9 mouse cellular contexts compared by ENCODE assay signal in the genomic region with DNA sequence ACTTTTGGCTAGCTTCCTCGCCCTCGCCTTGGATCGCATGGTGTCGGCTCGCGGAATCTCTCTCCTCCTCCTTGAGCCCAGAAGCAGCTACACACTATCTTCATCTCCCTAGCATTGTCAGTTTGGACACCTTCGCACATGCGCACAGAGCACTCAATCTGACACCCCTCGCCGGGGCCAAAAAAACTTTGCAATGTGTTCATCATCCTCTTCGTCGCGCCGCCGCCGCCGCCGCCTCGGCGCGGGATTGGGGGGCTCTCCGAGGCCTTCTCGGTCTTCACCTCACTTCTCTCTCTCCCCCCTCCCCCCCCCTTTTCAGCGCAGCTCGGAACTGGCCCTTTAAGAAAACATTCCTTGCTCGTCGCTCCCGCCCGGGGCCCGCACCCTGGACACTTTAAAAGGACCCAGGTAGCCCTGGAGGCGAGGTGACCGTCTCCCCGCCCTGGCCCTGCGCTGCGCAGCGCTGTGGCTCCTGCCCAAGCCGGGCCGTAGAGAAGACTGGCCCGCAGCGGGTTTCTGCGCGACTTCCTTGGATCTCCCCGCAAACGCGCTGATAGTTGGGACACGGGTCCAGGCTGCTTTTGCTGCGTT. TPM values are rescaled to one million over a fixed set of nuclear protein-coding genes. Genes with fewer than 3 reads are reported as not detected.
DNase-seq lines count a peak whose midpoint lies in the region; ATAC-seq and TF ChIP-seq lines count a peak whose summit lies in the region.
"Had no signal": no experiment of that assay in that cellular context is flagged by ENCODE, and none has a peak within 500 bp of the region (broad histone marks: within the 10 kb centered on the region; RNA-seq: fewer than 3 reads in every experiment).

Gene Prdm16 (minus strand): TSS at position 153 of the 591 bp plus-strand sequence.

- H3K4me3 ChIP-seq in gastrocnemius, adult 2 months, result peak within 1 kb of the TSS; percentile 81
- H3K4me3 ChIP-seq in forebrain, embryonic 14.5 days (ENCODE audit: low read depth, low read length), result peak within 1 kb of the TSS; percentile 66
- peak within 1 kb of the TSS; percentile 42 for H3K4me3 ChIP-seq in hindbrain, embryonic 15.5 days
- H3K4me3 ChIP-seq in liver, embryonic 11.5 days (ENCODE audit: low read depth, low read length), result peak within 1 kb of the TSS; percentile 46
- H3K4me3 ChIP-seq in neural tube, embryonic 11.5 days (ENCODE audit: low read depth, low read length), result peak within 1 kb of the TSS; percentile 62

- peak within 1 kb of the TSS; percentile 83 for H3K4me2 ChIP-seq in forebrain, embryonic 14.5 days (ENCODE audit: low read length)
- peak within 1 kb of the TSS; percentile 60 for H3K4me2 ChIP-seq in hindbrain, embryonic 15.5 days
- peak within 1 kb of the TSS; percentile 57 for H3K4me2 ChIP-seq in liver, embryonic 11.5 days
- H3K4me2 ChIP-seq in neural tube, embryonic 11.5 days (ENCODE audit: low read depth), result peak within 1 kb of the TSS; percentile 90

- peak; percentile 53 for DNase-seq in gastrocnemius, adult 2 months
- no peak for DNase-seq in gastrocnemius, postnatal 4 days (ENCODE audit: low spot score in 2 of 2)
- peak; percentile 13 to 27 for DNase-seq in adrenal gland, adult 18-20 months (ENCODE audit: low spot score in 2 of 2)
- DNase-seq in forebrain, embryonic 14.5 days (ENCODE audit: low spot score), result peak; percentile 91
- DNase-seq in liver, embryonic 11.5 days (ENCODE audit: low spot score), result peak; percentile 57
- peak; percentile 76 for DNase-seq in neural tube, embryonic 11.5 days (ENCODE audit: low spot score)

- WGBS in forebrain, embryonic 14.5 days, result 0% methylated on average over 47 of the region's 47 CpGs
- under 1% methylated on average over 47 of the region's 47 CpGs for WGBS in hindbrain, embryonic 15.5 days
- under 1% methylated on average over 47 of the region's 47 CpGs for WGBS in liver, embryonic 11.5 days
- WGBS in neural tube, embryonic 11.5 days, result under 1% methylated on average over 46 of the region's 47 CpGs

- intact Hi-C loops in gastrocnemius, adult 2 months (cut with DNase I), result loop anchor here (1.0 kb wide), 1 partner anchor 188 kb away; no protein-coding TSS in a partner anchor

- peak; percentile 51 for ATAC-seq in forebrain, embryonic 14.5 days
- peak; percentile 28; the same call in 1 of the 2 replicates for ATAC-seq in hindbrain, embryonic 15.5 days (ENCODE audit: low FRiP score, low read depth)
- no peak for ATAC-seq in liver, embryonic 11.5 days (replicated peaks; ENCODE audit: low FRiP score)
- ATAC-seq in neural tube, embryonic 11.5 days (ENCODE audit: insufficient read depth, low FRiP score, low TSS enrichment), result peak; percentile 45; the same call in 1 of the 2 replicates
- no peak for ATAC-seq in granulocyte monocyte progenitor cell, adult 5-6 weeks (replicated peaks; ENCODE audit: poor library complexity, severe bottlenecking)

- no peaks in the 10 kb centered on the region for H3K9me3 ChIP-seq in forebrain, embryonic 14.5 days (replicated peaks; ENCODE audit: control insufficient read depth, low read length)
- H3K9me3 ChIP-seq in hindbrain, embryonic 15.5 days, result no peaks in the 10 kb centered on the region
- H3K9me3 ChIP-seq in liver, embryonic 11.5 days (ENCODE audit: control insufficient read depth, low read length), result no peaks in the 10 kb centered on the region
- H3K9me3 ChIP-seq in neural tube, embryonic 11.5 days (ENCODE audit: control insufficient read depth, low read length), result no peaks in the 10 kb centered on the region

- H3K4me1 ChIP-seq in forebrain, embryonic 14.5 days (ENCODE audit: control insufficient read depth, insufficient read depth, low read length), result peaks cover 32% of the 10 kb centered on the region
- H3K4me1 ChIP-seq in hindbrain, embryonic 15.5 days (replicated peaks), result peaks cover 32% of the 10 kb centered on the region
- peaks cover under 1% of the 10 kb centered on the region for H3K4me1 ChIP-seq in liver, embryonic 11.5 days (replicated peaks; ENCODE audit: control insufficient read depth, insufficient read depth, low read length)
- H3K4me1 ChIP-seq in neural tube, embryonic 11.5 days (ENCODE audit: control insufficient read depth, insufficient read depth, low read length), result peaks cover 30% of the 10 kb centered on the region

- H3K36me3 ChIP-seq in forebrain, embryonic 14.5 days (ENCODE audit: control insufficient read depth, insufficient read depth, low read length), result no peaks in the 10 kb centered on the region
- no peaks in the 10 kb centered on the region for H3K36me3 ChIP-seq in hindbrain, embryonic 15.5 days
- no peaks in the 10 kb centered on the region for H3K36me3 ChIP-seq in liver, embryonic 11.5 days (ENCODE audit: control insufficient read depth, insufficient read depth, low read length)
- no peaks in the 10 kb centered on the region for H3K36me3 ChIP-seq in neural tube, embryonic 11.5 days (ENCODE audit: control insufficient read depth, insufficient read depth, low read length)

- H3K27ac ChIP-seq in gastrocnemius, adult 2 months, result peak within 1 kb of the TSS; percentile 81
- H3K27ac ChIP-seq in forebrain, embryonic 14.5 days (ENCODE audit: low read depth, low read length), result peak within 1 kb of the TSS; percentile 95
- H3K27ac ChIP-seq in hindbrain, embryonic 15.5 days (replicated peaks), result peak within 1 kb of the TSS; percentile 79
- H3K27ac ChIP-seq in liver, embryonic 11.5 days (ENCODE audit: low read depth, low read length), result peak within 1 kb of the TSS; percentile 68
- H3K27ac ChIP-seq in neural tube, embryonic 11.5 days (ENCODE audit: low read depth, low read length), result peak within 1 kb of the TSS; percentile 70

- peak within 1 kb of the TSS; percentile 94 for H3K9ac ChIP-seq in forebrain, embryonic 14.5 days (ENCODE audit: low read length)
- peak within 1 kb of the TSS; percentile 44 for H3K9ac ChIP-seq in hindbrain, embryonic 15.5 days
- H3K9ac ChIP-seq in liver, embryonic 11.5 days (ENCODE audit: low read depth, low read length), result peak within 1 kb of the TSS; percentile 55
- H3K9ac ChIP-seq in neural tube, embryonic 11.5 days (ENCODE audit: low read length), result peak within 1 kb of the TSS; percentile 59

- no peak for TF ChIP-seq CTCF in gastrocnemius, adult 2 months (IDR thresholded peaks at IDR 0.05)

- H3K27me3 ChIP-seq in forebrain, embryonic 14.5 days (replicated peaks; ENCODE audit: control insufficient read depth, insufficient read depth, low read length), result peaks cover 37% of the 10 kb centered on the region
- H3K27me3 ChIP-seq in hindbrain, embryonic 15.5 days, result peaks cover 68% of the 10 kb centered on the region
- peaks cover 100% of the 10 kb centered on the region for H3K27me3 ChIP-seq in liver, embryonic 11.5 days (replicated peaks; ENCODE audit: control insufficient read depth, insufficient read depth, low read length)
- peaks cover 92% of the 10 kb centered on the region for H3K27me3 ChIP-seq in neural tube, embryonic 11.5 days (ENCODE audit: control insufficient read depth, insufficient read depth, low read length)
- H3K27me3 ChIP-seq: CH12.LX had no signal

RNA-seq across cellular contexts. Expression of gene Prdm16, which starts in this region (rescaled TPM):
- total RNA-seq in gastrocnemius, adult 2 months (2021), result 1 to 10 TPM; 2.2 to 3.0 TPM
- total RNA-seq in gastrocnemius, postnatal 4 days (2021), result 1 to 10 TPM; 4.0 to 4.7 TPM
- 1 to 10 TPM; 4.3 to 7.6 TPM for total RNA-seq in adrenal gland, adult 18-20 months (2021)
- 20.6 and 25.0 TPM in 2 replicates for polyA plus RNA-seq in forebrain, embryonic 14.5 days (2014; fragmentation: Nextera tagmentation; extraction: Ambion mirVana)
- polyA plus RNA-seq in hindbrain, embryonic 15.5 days (2015; fragmentation: Nextera tagmentation; extraction: Ambion mirVana), result 14.0 and 16.2 TPM in 2 replicates
- 7.0 and 7.2 TPM in 2 replicates for polyA plus RNA-seq in liver, embryonic 11.5 days (2014; fragmentation: Nextera tagmentation; extraction: Ambion mirVana)
- polyA plus RNA-seq in neural tube, embryonic 11.5 days (2014; fragmentation: Nextera tagmentation; extraction: Ambion mirVana), result 10.9 and 12.5 TPM in 2 replicates
- total RNA-seq in granulocyte monocyte progenitor cell, adult 5-6 weeks (2014; fragmentation: Nextera tagmentation), result 2.5 and 3.7 TPM in 2 replicates
- total RNA-seq in granulocyte monocyte progenitor cell, adult 5-6 weeks (2017), result 1.4 and 3.1 TPM in 2 replicates
- total RNA-seq: CH12.LX had no signal

Comparison
In these comparisons a context has a peak if more than half of its experiments do, and no peak if none do; other contexts are left out.
1. DNase-seq: peak in gastrocnemius, adult 2 months (single experiment), adrenal gland, adult 18-20 months (2 of 2), forebrain, embryonic 14.5 days (single experiment), liver, embryonic 11.5 days (single experiment) and neural tube, embryonic 11.5 days (single experiment); none in gastrocnemius, postnatal 4 days (0 of 2).
2. ATAC-seq: peak in forebrain, embryonic 14.5 days (single experiment), hindbrain, embryonic 15.5 days (single experiment) and neural tube, embryonic 11.5 days (single experiment); none in liver, embryonic 11.5 days (single experiment) and granulocyte monocyte progenitor cell, adult 5-6 weeks (single experiment).
3. H3K9ac ChIP-seq: peak in every context shown above with its lines; median percentile 94 in forebrain, embryonic 14.5 days; 59 in neural tube, embryonic 11.5 days; 55 in liver, embryonic 11.5 days; 44 in hindbrain, embryonic 15.5 days.
4. Peak in every context shown above with its lines, with median percentiles within 50 percentile points of each other: H3K27ac ChIP-seq, H3K4me3 ChIP-seq and H3K4me2 ChIP-seq.